Mouse (Mus musculus) neural tube, embryonic 10.5 days (tissue): ENCODE results near the gene Erc2.

Experiments used
- DNase-seq: peaks from one replicate; pipeline ENCODE4 v3.0.0-alpha.2; 2017; ENCODE audit warnings: low spot score; ENCODE audit errors: extremely low spot score

Gene Erc2

GRCm38 (mm10) chr14:28283319-28284095 lies 661.3 kb downstream of the Erc2 start:
- DNase-seq = no peak

- DNase-seq = no peak
Observed at GRCm38 (mm10) chr14:28286511-28286910, 664.3 kb downstream of the Erc2 start.

- DNase-seq = no peak
Observed at GRCm38 (mm10) chr14:28288196-28288595, 666.0 kb downstream of the Erc2 start.

- no peak for DNase-seq
Observed at GRCm38 (mm10) chr14:28288926-28289325, 666.7 kb downstream of the Erc2 start.

GRCm38 (mm10) chr14:28293921-28294320 lies 671.7 kb downstream of the Erc2 start:
- DNase-seq = no peak

- no peak for DNase-seq
Observed at GRCm38 (mm10) chr14:28295145-28295544, 672.9 kb downstream of the Erc2 start.

DNA sequence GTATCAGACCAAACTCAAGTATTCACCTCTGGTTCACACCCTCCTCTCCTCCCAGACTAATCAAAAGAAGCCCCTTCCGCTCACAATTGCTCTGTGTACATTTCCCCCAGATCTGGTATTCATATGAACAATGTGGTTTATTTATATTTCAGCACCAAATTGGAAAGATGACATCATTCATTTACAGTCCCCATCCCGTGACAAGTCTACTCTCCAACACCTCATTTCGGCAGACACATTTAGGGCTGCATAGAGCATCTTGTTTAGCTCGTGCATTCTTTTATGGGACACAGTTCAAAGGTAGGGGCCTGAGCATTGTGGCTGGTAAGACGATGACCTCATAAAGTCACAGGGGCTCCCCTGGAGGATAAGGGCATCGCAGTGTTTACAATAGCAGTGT lies 677.9 kb downstream of the Erc2 start:
- no peak for DNase-seq

- DNase-seq = no peak
Observed at GRCm38 (mm10) chr14:28301251-28301650, 679.0 kb downstream of the Erc2 start.

DNA sequence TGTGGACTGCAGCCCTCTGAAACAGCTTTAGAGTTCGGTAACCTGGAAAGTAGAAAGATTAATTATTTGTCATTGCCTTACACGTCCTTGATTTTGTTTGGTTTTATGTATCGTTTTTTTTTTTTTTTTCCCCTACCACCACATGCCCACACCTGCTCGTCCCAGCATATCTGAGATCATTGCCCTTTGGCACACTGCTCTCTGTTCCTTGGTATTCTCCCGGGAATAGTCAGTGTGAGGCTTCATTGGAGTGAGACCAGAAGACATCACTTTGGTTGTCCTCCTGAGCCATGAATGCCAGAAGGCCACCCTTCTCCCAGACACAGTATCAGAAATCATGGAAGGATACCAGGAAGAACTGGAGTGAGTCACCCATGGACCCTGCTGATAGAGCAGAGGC lies 681.9 kb downstream of the Erc2 start:
- DNase-seq = no peak

GRCm38 (mm10) chr14:28308661-28309060 lies 686.4 kb downstream of the Erc2 start:
- no peak for DNase-seq

GRCm38 (mm10) chr14:28316851-28317250 lies 694.6 kb downstream of the Erc2 start:
- DNase-seq = no peak

DNA sequence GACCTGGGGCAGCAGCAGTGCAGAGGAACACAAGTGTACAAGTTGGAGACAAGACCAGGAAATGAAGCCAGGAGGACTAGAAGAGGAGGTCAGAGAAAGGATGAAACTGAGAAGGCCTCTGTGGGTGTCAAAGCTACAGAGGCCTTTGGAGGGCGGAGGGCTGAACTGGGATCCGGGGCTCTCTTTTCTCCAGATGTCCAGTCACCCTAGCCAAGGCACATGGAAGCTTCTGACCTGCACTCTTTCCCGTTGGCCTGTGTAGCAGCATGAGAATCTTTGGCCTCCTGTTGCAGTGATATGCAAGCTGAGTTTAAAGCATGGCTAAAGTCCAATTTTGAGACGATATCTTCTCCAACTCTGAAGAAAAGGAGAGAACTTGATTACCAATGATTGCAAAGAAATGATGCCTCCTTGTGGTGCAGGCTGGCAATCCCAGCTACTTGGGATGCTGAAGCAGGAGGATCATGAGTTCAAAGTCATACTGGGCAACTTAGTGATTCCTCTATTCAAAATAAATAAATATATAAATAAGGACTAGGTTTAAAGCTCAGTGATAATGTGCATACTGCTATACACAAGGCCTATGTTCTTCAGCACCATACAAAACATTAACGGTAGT lies 699.8 kb downstream of the Erc2 start:
- DNase-seq = no peak

GRCm38 (mm10) chr14:28323243-28323642 lies 701.0 kb downstream of the Erc2 start:
- DNase-seq = no peak

DNA sequence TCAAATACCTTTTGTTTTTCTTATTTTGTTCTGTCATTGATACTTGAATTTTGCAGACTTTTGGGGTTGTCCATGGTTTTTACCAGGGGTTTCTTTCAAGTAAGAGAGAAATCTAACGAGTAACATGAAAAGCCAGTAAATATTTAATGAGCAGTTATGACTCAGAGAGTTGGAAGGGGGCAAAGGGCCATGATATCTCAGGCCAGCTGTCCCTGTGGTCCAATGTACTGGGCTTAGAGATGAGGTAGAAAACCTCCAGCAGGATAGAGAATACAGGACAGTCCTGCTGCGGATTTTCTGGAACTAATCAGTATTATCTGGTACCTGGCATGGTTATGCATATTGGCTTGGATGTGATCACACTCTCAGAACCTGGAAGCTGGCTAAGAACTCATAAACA lies 701.5 kb downstream of the Erc2 start:
- DNase-seq = no peak

DNA sequence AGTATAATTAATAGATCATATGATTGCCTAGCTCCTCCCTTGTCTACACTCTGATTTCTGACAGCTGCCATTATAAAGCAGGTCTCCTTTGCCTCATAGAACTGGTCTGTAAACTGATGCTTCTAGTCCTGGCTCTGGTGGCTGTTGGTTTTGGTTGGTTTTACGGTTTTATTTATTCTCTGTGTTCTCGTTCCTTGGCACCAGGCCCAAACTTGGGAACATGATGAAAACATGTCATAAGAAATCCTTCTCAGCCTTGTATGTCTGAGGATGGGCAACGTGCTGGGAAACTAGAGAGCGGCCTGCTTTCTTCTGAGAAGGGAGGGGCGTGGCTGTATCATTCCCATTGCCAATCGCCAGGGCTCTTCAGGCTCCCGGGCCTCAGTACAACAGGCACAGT lies 704.2 kb downstream of the Erc2 start:
- no peak for DNase-seq

- no peak for DNase-seq
Observed at GRCm38 (mm10) chr14:28328512-28328911, 706.3 kb downstream of the Erc2 start.

- no peak for DNase-seq
Observed at GRCm38 (mm10) chr14:28331108-28331507, 708.9 kb downstream of the Erc2 start.

GRCm38 (mm10) chr14:28332351-28332953 lies 710.2 kb downstream of the Erc2 start:
- no peak for DNase-seq

- no peak for DNase-seq
Observed at GRCm38 (mm10) chr14:28339146-28339545, 716.9 kb downstream of the Erc2 start.

DNA sequence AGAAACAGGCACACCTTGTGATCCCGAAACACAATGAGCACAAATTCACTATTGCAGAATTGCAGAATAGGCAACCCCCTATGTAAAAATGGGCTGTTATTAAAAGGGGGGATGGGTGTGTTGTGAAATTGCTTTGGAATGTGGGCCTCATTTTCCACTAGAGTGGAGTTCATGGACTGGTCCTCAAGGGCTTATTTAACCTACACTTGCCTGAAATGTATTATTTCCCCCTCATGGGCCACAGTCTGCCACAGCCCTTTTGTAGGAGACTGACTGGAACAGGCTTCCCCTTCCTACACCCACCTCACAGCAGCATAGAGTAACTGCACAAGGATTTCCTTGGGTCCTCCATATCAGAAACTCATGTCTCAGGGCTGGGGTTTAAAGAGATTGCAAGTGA lies 726.9 kb downstream of the Erc2 start:
- DNase-seq = no peak

- DNase-seq = no peak
Observed at GRCm38 (mm10) chr14:28356031-28356430, 733.8 kb downstream of the Erc2 start.

GRCm38 (mm10) chr14:28359502-28359901 lies 737.3 kb downstream of the Erc2 start:
- no peak for DNase-seq

GRCm38 (mm10) chr14:28359983-28360382 lies 737.8 kb downstream of the Erc2 start:
- no peak for DNase-seq
